Mouse (Mus musculus) MEL-GATA-1-ER (cell line): Measurements from ENCODE around the gene Rmnd5b.
"Not testable (repeated sequence)": the region's sequence is repeated elsewhere in the genome, so short reads cannot be mapped to it uniquely, and the experiment has no call there.

Source experiments
- DNase-seq: peaks from one replicate; pipeline ENCODE4 v3.0.0-alpha.2; 2012; ENCODE audit warnings: low read depth; ENCODE audit errors: extremely low read depth

The Rmnd5b gene

DNA sequence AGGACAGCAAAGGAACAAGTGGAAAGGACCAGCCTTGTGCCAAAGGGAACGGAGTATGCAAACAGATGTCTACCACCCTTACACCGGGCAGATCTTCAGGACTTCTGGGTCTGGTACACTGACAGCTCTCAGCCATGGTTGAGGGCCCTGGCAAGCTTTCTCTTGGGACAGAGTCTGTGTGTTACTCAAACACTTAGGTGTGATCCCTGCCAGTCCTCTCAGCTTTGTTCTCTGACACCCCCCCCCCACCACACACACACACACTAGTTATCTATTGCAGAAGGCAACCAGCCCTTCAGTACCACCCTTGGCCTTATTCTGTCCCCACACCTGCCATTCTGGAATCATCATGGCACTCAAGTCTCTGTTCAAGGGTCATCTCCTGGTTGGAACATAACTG lies 13.9 kb downstream of the Rmnd5b start:
- no peak for DNase-seq

DNA sequence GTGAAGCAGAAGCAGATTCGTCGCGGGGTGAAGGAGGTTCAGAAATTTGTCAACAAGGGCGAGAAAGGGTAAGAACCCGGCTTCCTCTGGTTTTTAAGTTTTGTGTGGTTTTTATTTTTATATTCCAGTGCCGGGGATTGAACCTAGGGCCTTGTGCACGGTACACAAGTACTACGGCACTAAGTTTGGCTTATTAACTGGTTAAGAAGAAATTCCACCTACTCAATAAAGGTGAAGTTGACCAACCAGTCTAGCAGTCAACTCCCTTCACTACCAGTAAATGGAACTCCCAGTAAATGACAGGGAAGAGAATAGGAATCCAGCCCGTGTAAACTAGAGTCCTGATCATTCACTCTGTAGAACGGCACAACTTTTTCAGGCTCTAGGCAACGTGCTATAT lies 15.6 kb downstream of the Rmnd5b start:
- DNase-seq, result no peak

DNA sequence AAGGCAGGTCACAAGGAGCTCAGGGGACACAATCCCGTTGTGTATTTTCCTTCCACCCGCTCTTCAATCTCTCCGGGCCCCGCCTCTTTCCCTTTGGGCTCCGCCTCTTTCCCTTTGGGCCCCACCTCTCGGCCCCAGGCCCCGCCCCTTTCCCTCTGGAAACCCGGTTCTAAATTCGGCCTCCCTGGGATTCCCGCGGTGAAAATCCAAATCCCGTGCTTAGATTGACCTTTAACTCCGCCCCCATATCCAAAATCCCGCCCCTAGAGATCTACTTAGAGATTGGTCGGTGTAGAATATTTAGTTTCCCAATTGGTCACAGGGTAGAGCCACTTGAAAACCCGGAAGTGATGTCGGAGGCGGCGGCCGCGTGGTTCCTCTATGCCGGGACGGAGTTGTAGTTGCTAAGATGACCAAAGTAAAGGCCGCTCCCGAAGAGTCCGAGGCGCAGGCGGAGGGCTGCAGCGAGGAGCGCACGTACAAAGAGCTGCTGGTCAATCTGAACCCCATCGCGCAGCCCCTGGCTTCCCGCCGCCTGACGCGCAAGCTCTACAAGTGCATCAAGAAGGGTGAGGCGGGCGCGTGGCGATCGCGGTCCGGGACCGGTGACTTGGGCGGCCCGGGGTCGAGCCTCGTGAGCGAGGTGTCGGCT lies 16.2 kb downstream of the Rmnd5b start, which contains the start of gene Nhp2:
TSS of gene Nhp2 (plus strand) at position 327 of the 652 bp plus-strand sequence.
- DNase-seq, result peak; percentile 98

DNA sequence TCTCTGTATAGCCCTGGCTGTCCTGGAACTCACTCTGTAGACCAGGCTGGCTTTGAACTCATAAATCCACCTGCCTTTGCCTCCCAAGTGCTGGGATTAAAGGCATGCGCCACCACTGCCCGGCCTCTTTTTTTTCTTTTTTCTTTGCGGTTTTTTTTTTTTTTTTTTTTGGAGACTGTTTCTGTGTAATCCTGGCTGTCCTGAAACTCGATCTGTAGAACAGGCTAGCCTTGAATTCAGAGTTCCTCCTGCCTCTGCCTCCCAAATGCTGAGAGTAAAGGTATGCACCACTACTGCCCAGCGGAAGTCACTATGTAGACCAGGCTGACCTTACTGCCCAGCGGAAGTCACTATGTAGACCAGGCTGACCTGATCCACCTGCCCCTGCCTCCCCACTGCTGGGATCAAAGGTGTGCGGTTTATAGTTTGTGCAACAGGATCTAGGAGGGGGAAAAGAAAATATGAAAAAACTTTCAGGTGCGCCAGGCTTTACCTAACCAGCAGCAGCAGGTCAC lies 16.7 kb downstream of the Rmnd5b start:
- no peak for DNase-seq

DNA sequence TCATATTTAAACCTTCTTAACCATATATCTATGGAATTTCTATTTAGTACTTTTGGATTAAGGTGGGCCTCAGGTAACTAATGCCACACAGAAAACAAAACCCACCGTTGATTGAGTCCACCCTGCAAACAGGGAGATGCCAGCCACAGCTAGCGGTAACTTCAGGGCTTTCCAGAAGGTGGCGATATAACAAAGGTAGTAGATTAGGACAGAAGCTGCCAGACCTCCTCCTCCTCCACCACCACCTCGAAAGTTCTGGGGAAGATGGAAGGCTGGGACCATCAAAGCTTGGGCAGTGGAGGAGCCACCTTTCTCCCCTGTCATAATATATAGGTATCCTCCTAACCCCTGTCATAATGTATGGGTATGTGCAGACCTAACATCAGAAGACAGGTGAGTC lies 18.0 kb downstream of the Rmnd5b start:
- DNase-seq, result no peak

DNA sequence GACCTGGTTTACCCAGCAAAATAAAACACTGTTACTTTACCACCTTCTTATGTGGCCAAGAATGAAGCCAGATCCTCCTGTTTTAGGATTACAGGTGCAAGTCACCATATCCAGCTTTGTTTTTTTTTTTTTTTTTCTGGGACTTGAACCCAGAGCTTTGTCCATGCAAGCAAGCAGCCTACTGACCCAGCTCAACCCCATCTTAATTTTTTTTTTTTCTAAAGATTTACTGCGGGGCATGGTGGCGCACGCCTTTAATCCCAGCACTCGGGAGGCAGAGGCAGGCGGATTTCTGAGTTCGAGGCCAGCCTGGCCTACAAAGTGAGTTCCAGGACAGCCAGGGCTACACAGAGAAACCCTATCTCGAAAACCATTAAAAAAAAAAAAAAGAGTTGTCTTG lies 19.6 kb downstream of the Rmnd5b start:
- DNase-seq, result not testable (repeated sequence)

DNA sequence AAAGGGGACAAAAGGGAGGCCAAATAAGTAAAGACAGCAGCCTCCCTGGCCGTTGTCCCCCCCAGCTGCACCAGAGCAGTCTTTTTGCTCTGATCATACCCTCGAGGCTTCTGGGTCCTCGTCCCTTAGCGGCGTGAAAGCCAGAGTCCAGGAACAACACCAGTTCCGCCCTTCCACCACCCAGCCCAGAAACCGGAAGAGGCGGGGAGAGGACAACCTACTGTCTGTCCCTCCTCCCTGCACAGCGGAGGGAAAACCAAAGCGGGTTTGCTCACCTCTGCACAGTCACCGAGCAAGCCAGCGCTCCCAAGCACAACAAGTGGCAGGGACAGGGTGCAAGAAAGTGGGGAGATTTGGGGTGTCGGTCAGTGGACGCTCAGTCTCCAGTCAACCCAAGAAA lies 20.1 kb downstream of the Rmnd5b start:
- DNase-seq, result no peak

DNA sequence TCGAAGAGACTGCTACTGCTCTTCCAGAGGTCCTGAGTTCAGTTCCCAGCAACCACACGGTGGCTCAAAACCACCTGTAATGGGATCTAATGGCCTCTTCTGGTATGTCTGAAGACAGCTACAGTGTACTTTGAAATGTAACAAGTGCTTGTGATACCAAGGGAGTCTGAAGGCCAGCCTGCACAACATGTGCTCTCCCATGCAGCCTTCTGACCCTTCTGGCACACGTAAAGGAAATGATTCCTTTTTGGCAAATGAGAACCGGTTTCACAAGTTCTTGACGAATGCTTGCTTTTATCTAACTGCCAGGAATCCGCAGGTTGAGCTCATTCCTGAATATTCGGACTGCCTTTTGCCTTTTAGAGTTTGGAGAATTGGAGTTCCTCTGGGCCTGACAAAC lies 20.6 kb downstream of the Rmnd5b start:
- DNase-seq, result no peak

DNA sequence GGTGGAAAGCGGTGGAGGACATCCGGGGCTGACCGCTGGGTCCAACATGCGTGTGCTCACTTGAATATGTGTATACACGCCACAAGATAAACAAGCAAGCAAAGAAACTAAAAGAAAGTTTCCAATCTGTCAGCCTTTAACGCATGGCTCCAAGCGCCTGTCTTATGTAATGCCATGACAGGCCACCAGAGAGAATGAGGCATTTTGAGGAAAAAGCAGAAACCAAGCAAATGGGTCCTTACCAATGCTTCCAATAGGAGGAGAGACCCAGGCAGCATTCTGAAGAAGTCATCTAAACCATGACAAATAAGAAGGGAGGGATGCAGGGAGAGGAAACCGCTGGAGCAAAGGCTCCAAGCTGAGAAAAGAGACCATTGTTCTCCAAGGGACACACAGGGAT lies 21.4 kb downstream of the Rmnd5b start:
- DNase-seq, result no peak

DNA sequence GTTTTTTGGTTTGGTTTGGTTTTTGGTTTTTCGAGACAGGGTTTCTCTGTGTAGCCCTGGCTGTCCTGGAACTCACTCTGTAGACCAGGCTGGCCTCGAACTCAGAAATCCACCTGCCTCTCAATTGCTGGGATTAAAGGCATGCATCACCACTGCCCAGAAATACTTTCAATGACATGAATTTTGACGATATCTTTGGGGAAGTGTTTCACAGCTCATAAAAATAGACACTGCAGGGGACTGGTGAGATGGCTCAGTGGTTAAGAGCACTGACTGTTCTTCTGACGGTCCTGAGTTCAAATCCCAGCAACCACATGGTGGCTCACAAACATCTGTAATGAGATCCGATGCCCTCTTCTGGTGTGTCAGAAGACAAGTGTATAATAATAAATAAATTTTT lies 25.8 kb downstream of the Rmnd5b start:
- DNase-seq, result peak; percentile 66

DNA sequence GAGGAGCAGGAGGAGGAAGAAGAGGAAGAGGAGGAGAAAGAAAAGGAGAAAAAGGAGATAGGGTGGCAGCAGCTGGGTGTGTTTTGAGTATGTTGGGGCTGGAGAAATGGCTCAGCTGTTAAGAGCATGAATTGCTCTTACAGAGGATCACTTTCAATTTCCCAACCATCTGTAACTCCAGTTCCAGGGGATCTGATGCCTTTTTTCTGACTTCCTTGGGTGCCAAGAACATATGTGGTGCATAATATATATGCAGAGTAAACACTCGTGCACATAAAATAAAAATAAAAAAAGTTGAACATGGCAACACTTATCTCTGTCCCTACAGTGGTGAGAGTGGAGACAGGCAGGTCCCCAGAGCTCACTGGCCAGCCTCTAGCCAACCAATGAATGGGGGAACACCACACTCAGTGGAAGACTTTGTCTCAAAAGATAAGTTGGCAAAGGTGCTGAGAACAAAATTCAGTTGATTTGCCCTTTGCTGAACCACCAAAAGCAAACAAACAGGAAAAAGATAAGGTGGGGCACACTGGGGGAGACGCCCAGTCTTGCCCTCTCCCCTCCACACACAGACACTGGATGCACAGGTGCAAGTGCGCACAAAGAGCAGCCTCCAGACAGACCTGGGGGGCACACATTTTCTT lies 26.3 kb downstream of the Rmnd5b start:
- DNase-seq, result peak; percentile 83

DNA sequence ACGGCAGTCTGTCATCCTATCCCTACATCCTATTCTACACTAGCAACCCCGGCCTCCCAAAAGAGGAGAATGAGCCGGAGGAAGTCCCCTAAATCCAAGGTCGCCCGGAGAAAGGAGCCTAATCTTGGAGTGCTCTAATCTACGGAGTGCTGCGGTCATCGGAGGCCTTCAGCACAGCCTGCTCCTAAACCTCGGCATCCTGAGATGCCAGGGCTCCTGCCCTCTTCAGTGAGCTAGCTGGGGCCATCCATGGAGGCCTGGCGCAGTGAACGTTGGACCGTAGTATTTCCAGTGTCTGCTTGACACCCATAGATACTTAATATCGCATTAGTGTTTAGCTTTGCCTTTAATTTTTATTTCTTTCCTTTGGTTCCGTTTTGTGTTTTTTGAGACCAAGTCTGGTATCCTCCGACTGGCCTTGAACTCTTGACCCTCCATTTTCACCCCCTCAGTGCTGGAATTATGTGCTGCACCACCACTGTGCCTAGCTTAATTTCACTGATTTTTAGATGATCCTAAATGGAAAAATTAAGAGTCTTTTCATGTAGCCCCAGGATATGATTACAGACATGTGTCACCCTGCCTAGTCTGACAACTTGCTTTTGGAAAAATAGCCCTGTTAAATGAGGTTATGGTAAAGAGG lies 28.5 kb downstream of the Rmnd5b start:
- no peak for DNase-seq

DNA sequence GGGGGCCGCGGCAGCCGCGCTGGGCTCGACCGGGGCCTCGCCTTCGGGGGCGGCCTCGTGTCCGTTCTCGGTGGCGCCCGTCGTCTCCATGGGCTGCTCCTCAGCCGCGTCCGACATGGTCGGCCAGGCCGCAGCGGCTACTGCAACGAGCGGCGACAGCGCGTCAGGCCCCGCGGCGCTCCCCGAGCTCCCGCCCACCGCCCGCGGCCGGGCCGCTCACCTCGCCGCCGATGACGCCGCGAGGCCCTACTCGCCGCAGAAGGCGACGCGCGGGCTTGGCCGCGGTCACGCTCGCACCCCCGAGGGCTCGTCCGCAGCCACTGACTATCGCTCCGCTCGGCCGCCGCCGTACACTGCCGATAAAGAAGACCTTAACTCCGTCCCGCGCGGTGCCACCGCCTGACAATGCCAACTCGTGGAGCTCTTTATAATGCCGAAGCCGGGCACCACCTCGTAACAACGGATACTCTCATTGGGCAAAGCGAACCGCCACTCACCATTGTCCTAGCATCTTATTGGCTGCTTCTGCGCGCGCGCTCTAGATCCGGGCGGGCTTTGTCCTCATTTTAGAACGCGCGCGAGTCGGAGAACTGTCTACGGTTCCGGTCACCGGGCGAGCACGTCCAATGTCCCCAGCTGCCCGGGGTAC lies 29.1 kb downstream of the Rmnd5b start, which contains the start of gene Hnrnpab:
TSS of gene Hnrnpab (minus strand) at position 401 of the 649 bp plus-strand sequence.
- peak; percentile 88 for DNase-seq

DNA sequence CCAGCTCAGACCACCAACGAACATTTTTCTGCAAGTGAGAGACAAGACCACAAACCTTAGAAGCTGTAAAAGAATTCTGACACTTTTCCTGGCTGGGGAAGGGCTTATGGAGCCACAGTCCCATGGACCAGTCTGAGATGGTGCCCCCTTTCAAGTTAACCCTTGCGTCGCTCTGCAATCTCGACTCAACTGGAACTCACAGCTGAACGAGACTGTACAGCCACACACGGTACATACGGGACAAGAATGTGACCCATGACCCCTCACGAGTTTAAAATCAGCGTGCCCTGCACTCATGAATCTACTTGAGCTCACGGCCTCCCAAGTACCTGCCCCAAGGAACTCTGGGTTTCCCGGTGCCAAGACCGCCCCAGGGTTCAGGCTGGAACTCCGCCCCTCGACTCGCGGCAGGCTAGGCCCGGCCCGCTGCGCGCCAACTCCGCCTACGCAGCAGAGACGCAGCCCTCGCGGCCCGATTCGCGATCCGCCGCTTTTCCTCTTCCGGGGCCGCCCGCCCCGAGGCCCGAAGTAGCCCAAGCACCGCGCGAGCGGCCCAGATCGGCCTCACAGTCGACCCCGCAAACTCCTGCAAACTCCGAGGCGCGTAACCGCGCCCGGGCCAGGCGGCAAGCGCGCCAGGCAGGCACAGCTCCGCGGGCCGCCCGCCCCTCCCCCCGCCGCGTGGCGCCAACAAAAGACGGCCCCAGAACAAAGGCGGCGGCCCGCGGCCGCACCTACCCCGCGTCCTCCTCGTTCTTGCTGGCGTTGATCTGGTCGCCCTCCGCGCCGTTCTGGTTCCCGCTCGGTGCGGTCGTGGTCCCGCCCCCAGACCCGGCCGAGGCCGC lies 29.9 kb downstream of the Rmnd5b start:
- DNase-seq, result no peak

DNA sequence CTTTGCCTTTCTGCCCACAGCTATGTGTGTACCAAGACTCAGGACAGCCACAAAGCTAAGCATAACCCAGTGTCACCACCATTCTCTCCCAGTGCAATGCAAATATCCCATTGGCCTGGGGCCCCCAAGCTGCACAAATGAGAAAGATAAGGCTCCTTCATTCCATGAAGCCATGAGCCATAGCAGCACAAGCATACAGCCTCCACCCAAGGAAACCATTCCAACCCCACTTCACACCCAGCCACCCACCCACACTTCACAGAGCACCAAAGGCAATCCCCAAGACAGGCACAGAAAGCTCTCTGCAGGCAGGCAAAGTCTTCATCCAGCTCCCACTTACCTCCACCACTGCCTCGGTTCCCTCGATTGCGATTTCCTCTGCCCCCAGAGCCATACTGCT lies 33.4 kb downstream of the Rmnd5b start:
- no peak for DNase-seq

DNA sequence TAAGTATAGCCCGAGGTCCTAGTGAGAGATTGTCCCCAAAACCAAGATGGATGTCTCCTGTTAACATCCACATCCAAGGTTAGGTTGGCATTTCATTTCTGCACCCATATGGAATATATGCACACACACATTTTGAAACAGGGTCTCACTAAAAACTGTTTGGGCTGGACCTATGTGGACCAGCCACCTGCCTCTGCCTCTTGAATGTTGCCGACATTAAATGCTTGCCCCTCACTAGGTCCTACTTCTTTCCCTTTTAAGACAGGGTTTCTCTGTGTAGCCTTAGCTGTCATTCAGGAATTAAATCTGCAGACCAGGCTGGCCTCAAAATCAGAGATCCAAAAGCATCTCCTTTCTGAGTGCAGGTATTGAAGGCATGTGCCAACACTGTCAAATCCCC lies 38.1 kb downstream of the Rmnd5b start:
- no peak for DNase-seq

DNA sequence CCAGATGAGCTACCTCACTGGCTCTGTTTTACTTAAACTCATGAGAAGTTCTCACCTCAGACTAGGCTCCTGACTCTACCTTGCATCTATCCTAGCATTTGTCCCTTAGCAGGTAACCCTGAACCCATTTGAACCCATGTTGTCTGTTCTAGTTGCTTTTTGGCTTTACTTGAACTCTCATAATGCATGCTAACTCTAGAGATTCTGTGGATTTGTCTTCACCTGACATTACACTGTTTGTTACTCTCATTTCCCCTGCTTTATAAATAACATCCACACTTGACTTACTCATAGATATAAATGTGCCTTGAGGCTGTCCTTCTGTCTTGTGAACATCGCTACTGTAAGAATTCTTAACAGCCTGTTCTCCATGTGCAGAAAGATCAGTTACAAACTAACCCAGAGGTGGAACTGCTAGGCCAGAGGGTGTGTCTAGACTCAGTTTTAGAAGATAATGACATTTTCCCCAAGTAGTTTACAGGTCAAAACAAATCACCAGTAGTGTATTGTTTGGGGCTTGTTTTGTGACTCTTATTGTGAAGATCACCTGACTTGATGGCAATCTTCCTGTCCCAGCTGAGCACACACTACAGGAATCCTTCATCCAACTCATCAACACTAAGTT lies 40.1 kb downstream of the Rmnd5b start:
- DNase-seq, result no peak

DNA sequence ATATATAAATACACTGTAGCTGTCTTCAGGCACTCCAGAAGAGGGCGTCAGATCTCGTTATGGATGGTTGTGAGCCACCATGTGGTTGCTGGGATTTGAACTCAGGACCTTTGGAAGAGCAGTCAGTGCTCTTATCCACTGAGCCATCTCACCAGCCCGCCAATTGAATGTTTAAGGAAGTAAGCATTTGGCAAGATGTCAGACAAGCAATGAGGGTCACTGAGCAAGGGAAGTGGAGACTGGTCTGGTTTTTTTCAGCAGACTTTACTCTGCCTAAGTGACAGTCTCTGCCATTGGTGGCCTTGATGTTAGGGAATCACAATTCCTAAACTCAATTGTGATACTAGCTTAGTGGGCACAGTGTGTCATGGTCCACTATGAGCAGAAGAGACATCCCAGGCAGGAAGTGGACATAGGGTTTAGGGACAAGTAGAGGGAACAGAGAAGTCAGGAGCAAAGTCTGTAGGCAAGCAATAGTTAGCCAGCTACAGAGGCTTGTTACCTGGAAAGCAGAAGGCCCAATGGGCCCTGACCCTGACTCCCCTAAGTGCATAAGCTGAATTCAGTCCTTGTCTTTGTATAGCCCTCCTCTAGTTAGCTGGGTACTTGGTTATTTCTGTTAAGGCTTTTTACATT lies 40.9 kb downstream of the Rmnd5b start:
- no peak for DNase-seq

DNA sequence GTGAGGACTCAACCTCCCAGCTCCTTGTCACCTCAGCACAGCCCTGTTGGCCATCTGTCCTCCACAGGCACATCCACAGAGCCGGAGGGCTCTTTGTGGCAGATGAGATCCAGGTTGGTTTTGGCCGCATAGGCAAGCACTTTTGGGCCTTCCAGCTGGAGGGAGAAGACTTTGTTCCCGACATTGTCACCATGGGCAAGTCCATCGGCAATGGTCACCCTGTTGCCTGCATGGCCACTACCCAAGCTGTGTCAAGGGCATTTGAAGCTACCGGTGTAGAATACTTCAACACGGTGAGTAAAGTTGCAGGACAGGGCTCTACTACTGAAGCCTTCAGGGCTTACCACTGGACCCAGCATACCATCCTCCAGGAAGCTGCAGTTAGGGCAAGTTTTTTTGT lies 41.8 kb downstream of the Rmnd5b start:
- DNase-seq, result no peak

DNA sequence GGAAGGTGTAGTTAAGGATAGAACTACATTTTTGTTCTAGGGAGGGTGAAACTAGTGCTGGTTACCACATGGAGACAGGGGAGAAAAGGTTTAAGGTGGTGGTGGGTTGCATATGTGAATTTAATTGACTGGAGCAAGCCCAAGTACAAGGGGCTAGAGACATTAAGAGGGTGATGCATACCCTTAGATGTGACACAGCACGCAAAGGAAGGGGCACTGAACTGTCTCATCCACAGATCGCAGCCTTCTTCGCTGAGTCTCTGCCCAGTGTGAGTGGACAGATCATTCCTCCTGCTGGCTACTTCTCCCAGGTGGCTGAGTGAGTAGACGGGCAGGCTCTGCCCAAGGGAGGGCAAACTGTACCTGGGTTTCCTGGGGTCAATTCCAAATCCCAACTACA lies 42.3 kb downstream of the Rmnd5b start:
- no peak for DNase-seq
